Mouse (Mus musculus): ENCODE results near the gene Fam227b. TPM values are rescaled to one million over a fixed set of nuclear protein-coding genes. Genes with fewer than 3 reads are reported as not detected.

The Fam227b gene
- polyA plus RNA-seq, 1 experiment from 2014 or later = not detected

GRCm38 (mm10) chr2:125975808-125976345 lies 175.9 kb downstream of the Fam227b start:
- H3K36me3 ChIP-seq (ENCODE audit: control insufficient read depth, insufficient read depth, low read length) = no peaks in the 10 kb centered on the region
- WGBS = 54% methylated on average over 5 of the region's 5 CpGs

GRCm38 (mm10) chr2:125975206-125975605 lies 176.6 kb downstream of the Fam227b start:
- no peak overlapping the region for H3K9ac ChIP-seq (ENCODE audit: low read length)
- H3K4me3 ChIP-seq (ENCODE audit: low read depth, low read length) = no peak overlapping the region
- no peak overlapping the region for H3K27ac ChIP-seq (ENCODE audit: low read depth, low read length)
- no peaks in the 10 kb centered on the region for H3K9me3 ChIP-seq (replicated peaks; ENCODE audit: control insufficient read depth, low read length)
- DNase-seq (ENCODE audit: low spot score) (no peak), ATAC-seq (no peak)
- no peak overlapping the region for H3K4me2 ChIP-seq (ENCODE audit: low read length)
- H3K4me1 ChIP-seq (ENCODE audit: control insufficient read depth, insufficient read depth, low read length) = no peaks in the 10 kb centered on the region
- H3K36me3 ChIP-seq (ENCODE audit: control insufficient read depth, insufficient read depth, low read length) = no peaks in the 10 kb centered on the region
- no peaks in the 10 kb centered on the region for H3K27me3 ChIP-seq (replicated peaks; ENCODE audit: control insufficient read depth, insufficient read depth, low read length)
- 95% methylated on average over 10 of the region's 10 CpGs for WGBS

More at GRCm38 (mm10) chr2:125975808-125976345, 175.9 kb downstream of the Fam227b start:
- Histone ChIP-seq H3K4me1 (ENCODE audit: control insufficient read depth, insufficient read depth, low read length) (no peaks in the 10 kb centered on the region), H3K9ac (ENCODE audit: low read length) (no peak overlapping the region), H3K4me2 (ENCODE audit: low read length) (no peak overlapping the region), H3K4me3 (ENCODE audit: low read depth, low read length) (no peak overlapping the region), H3K27ac (ENCODE audit: low read depth, low read length) (no peak overlapping the region), H3K27me3 (replicated peaks; ENCODE audit: control insufficient read depth, insufficient read depth, low read length) (no peaks in the 10 kb centered on the region), H3K9me3 (replicated peaks; ENCODE audit: control insufficient read depth, low read length) (no peaks in the 10 kb centered on the region)
- no peak for DNase-seq (ENCODE audit: low spot score)
- no peak for ATAC-seq

GRCm38 (mm10) chr2:125973207-125973606 lies 178.6 kb downstream of the Fam227b start:
- no peaks in the 10 kb centered on the region for H3K4me1 ChIP-seq (ENCODE audit: control insufficient read depth, insufficient read depth, low read length)
- no peaks in the 10 kb centered on the region for H3K27me3 ChIP-seq (replicated peaks; ENCODE audit: control insufficient read depth, insufficient read depth, low read length)
- DNase-seq (ENCODE audit: low spot score) (no peak), ATAC-seq (no peak)
- H3K27ac ChIP-seq (ENCODE audit: low read depth, low read length) = no peak overlapping the region
- no peak overlapping the region for H3K4me3 ChIP-seq (ENCODE audit: low read depth, low read length)
- H3K9me3 ChIP-seq (replicated peaks; ENCODE audit: control insufficient read depth, low read length) = no peaks in the 10 kb centered on the region
- no peak overlapping the region for H3K9ac ChIP-seq (ENCODE audit: low read length)
- 82% methylated on average over 6 of the region's 6 CpGs for WGBS
- H3K36me3 ChIP-seq (ENCODE audit: control insufficient read depth, insufficient read depth, low read length) = no peaks in the 10 kb centered on the region
- no peak overlapping the region for H3K4me2 ChIP-seq (ENCODE audit: low read length)

- WGBS = 100% methylated on average over 1 of the region's 1 CpGs
- no peak overlapping the region for H3K4me2 ChIP-seq (ENCODE audit: low read length)
- ATAC-seq (no peak), DNase-seq (ENCODE audit: low spot score) (no peak)
- no peak overlapping the region for H3K27ac ChIP-seq (ENCODE audit: low read depth, low read length)
- no peaks in the 10 kb centered on the region for H3K27me3 ChIP-seq (replicated peaks; ENCODE audit: control insufficient read depth, insufficient read depth, low read length)
- no peaks in the 10 kb centered on the region for H3K9me3 ChIP-seq (replicated peaks; ENCODE audit: control insufficient read depth, low read length)
- no peak overlapping the region for H3K4me3 ChIP-seq (ENCODE audit: low read depth, low read length)
- H3K4me1 ChIP-seq (ENCODE audit: control insufficient read depth, insufficient read depth, low read length) = no peaks in the 10 kb centered on the region
- H3K36me3 ChIP-seq (ENCODE audit: control insufficient read depth, insufficient read depth, low read length) = no peaks in the 10 kb centered on the region
- no peak overlapping the region for H3K9ac ChIP-seq (ENCODE audit: low read length)
Measured at GRCm38 (mm10) chr2:125968811-125969210, 183.0 kb downstream of the Fam227b start.

GRCm38 (mm10) chr2:125948195-125948594 lies 203.6 kb downstream of the Fam227b start:
- no peaks in the 10 kb centered on the region for H3K27me3 ChIP-seq (replicated peaks; ENCODE audit: control insufficient read depth, insufficient read depth, low read length)
- WGBS = 94% methylated on average over 2 of the region's 2 CpGs
- H3K36me3 ChIP-seq (ENCODE audit: control insufficient read depth, insufficient read depth, low read length) = 0 out of 2 replicates have a peak, but pooled peaks cover 9% of the 10 kb centered on the region

GRCm38 (mm10) chr2:125943301-125943700 lies 208.5 kb downstream of the Fam227b start:
- H3K9ac ChIP-seq (ENCODE audit: low read length) = no peak overlapping the region
- DNase-seq (ENCODE audit: low spot score) (no peak), ATAC-seq (no peak)
- no peaks in the 10 kb centered on the region for H3K27me3 ChIP-seq (replicated peaks; ENCODE audit: control insufficient read depth, insufficient read depth, low read length)
- H3K36me3 ChIP-seq (ENCODE audit: control insufficient read depth, insufficient read depth, low read length) = 0 out of 2 replicates have a peak, but pooled peaks cover 6% of the 10 kb centered on the region
- H3K9me3 ChIP-seq (replicated peaks; ENCODE audit: control insufficient read depth, low read length) = no peaks in the 10 kb centered on the region
- 90% methylated on average over 1 of the region's 1 CpGs for whole genome bisulfite sequencing
- H3K4me2 ChIP-seq (ENCODE audit: low read length) = no peak overlapping the region
- H3K4me3 ChIP-seq (ENCODE audit: low read depth, low read length) = no peak overlapping the region
- H3K27ac ChIP-seq (ENCODE audit: low read depth, low read length) = no peak overlapping the region
- H3K4me1 ChIP-seq (ENCODE audit: control insufficient read depth, insufficient read depth, low read length) = no peaks in the 10 kb centered on the region

More at GRCm38 (mm10) chr2:125948195-125948594, 203.6 kb downstream of the Fam227b start:
- Histone ChIP-seq H3K9ac (ENCODE audit: low read length) (no peak overlapping the region), H3K27ac (ENCODE audit: low read depth, low read length) (no peak overlapping the region), H3K4me1 (ENCODE audit: control insufficient read depth, insufficient read depth, low read length) (no peaks in the 10 kb centered on the region), H3K9me3 (replicated peaks; ENCODE audit: control insufficient read depth, low read length) (no peaks in the 10 kb centered on the region), H3K4me3 (ENCODE audit: low read depth, low read length) (no peak overlapping the region), H3K4me2 (ENCODE audit: low read length) (no peak overlapping the region)
- no peak for DNase-seq (ENCODE audit: low spot score)
- ATAC-seq = no peak

- DNase-seq (ENCODE audit: low spot score) = peak; percentile 25
- H3K27ac ChIP-seq (ENCODE audit: low read depth, low read length) = no peak overlapping the region
- H3K9ac ChIP-seq (ENCODE audit: low read length) = no peak overlapping the region
- no peaks in the 10 kb centered on the region for H3K27me3 ChIP-seq (replicated peaks; ENCODE audit: control insufficient read depth, insufficient read depth, low read length)
- H3K4me3 ChIP-seq (ENCODE audit: low read depth, low read length) = no peak overlapping the region
- ATAC-seq = 0 out of 2 replicates have a peak, but pooled peaks have one; percentile 6
- no peaks in the 10 kb centered on the region for H3K4me1 ChIP-seq (ENCODE audit: control insufficient read depth, insufficient read depth, low read length)
- WGBS = 67% methylated on average over 6 of the region's 6 CpGs
- H3K36me3 ChIP-seq (ENCODE audit: control insufficient read depth, insufficient read depth, low read length) = no peaks in the 10 kb centered on the region
- no peak overlapping the region for H3K4me2 ChIP-seq (ENCODE audit: low read length)
- no peaks in the 10 kb centered on the region for H3K9me3 ChIP-seq (replicated peaks; ENCODE audit: control insufficient read depth, low read length)
Measured at GRCm38 (mm10) chr2:125941111-125941785, 210.6 kb downstream of the Fam227b start.

GRCm38 (mm10) chr2:125938993-125939642 lies 212.7 kb downstream of the Fam227b start:
- no peak overlapping the region for H3K4me2 ChIP-seq (ENCODE audit: low read length)
- ATAC-seq (peak; percentile 87), DNase-seq (ENCODE audit: low spot score) (peak; percentile 64)
- H3K36me3 ChIP-seq (ENCODE audit: control insufficient read depth, insufficient read depth, low read length) = no peaks in the 10 kb centered on the region
- no peak overlapping the region for H3K4me3 ChIP-seq (ENCODE audit: low read depth, low read length)
- no peak overlapping the region for H3K27ac ChIP-seq (ENCODE audit: low read depth, low read length)
- H3K4me1 ChIP-seq (ENCODE audit: control insufficient read depth, insufficient read depth, low read length) = no peaks in the 10 kb centered on the region
- H3K9ac ChIP-seq (ENCODE audit: low read length) = no peak overlapping the region
- no peaks in the 10 kb centered on the region for H3K27me3 ChIP-seq (replicated peaks; ENCODE audit: control insufficient read depth, insufficient read depth, low read length)
- 68% methylated on average over 6 of the region's 6 CpGs for WGBS
- H3K9me3 ChIP-seq (replicated peaks; ENCODE audit: control insufficient read depth, low read length) = no peaks in the 10 kb centered on the region

GRCm38 (mm10) chr2:125936396-125936795 lies 215.4 kb downstream of the Fam227b start:
- Histone ChIP-seq H3K4me1 (ENCODE audit: control insufficient read depth, insufficient read depth, low read length) (no peaks in the 10 kb centered on the region), H3K4me2 (ENCODE audit: low read length) (no peak overlapping the region), H3K27ac (ENCODE audit: low read depth, low read length) (no peak overlapping the region), H3K9me3 (replicated peaks; ENCODE audit: control insufficient read depth, low read length) (no peaks in the 10 kb centered on the region), H3K27me3 (replicated peaks; ENCODE audit: control insufficient read depth, insufficient read depth, low read length) (no peaks in the 10 kb centered on the region), H3K36me3 (ENCODE audit: control insufficient read depth, insufficient read depth, low read length) (no peaks in the 10 kb centered on the region), H3K4me3 (ENCODE audit: low read depth, low read length) (no peak overlapping the region), H3K9ac (ENCODE audit: low read length) (no peak overlapping the region)
- WGBS = 58% methylated on average over 5 of the region's 5 CpGs
- ATAC-seq = no peak
- DNase-seq (ENCODE audit: low spot score) = no peak
